Mouse (Mus musculus): ENCODE measurements around the gene Glt6d1. TPM values are rescaled to one million over a fixed set of nuclear protein-coding genes. Genes with fewer than 3 reads are reported as not detected.

The Glt6d1 gene
- polyA plus RNA-seq, 1 experiment from 2014 or later: not detected

DNA sequence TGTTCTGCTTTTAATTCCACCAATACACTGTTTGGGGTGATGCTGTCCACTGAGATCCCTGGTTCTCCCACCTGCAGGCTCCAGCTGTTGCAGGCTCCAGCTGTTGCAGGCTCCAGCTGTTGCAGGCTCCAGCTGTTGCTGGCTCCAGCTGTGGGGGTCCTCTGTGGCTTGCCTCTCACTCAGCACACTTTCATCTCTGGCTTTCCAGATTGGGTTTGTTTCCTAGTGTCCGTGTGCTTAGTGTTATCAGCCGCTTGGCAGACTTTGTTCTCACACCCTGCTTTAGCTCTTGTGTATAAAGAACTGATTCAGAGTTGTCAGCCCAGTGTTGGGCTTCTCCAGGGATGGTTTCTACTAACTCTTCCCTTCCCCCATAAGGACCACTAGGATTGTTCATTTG, 18.0 kb downstream of the Glt6d1 start:
- Histone ChIP-seq H3K4me2 (no peak overlapping the region), H3K9ac (no peak overlapping the region), H3K27ac (replicated peaks) (no peak overlapping the region), H3K4me3 (no peak overlapping the region), H3K4me1 (0 out of 2 replicates have a peak, but pooled peaks cover 3% of the 10 kb centered on the region), H3K9me3 (no peaks in the 10 kb centered on the region), H3K27me3 (replicated peaks) (no peaks in the 10 kb centered on the region), H3K36me3 (no peaks in the 10 kb centered on the region)
- no peak for ATAC-seq (ENCODE audit: extremely low read depth, insufficient number of reproducible peaks, low FRiP score, low TSS enrichment)
- 11% methylated on average over 2 of the region's 2 CpGs for WGBS

DNA sequence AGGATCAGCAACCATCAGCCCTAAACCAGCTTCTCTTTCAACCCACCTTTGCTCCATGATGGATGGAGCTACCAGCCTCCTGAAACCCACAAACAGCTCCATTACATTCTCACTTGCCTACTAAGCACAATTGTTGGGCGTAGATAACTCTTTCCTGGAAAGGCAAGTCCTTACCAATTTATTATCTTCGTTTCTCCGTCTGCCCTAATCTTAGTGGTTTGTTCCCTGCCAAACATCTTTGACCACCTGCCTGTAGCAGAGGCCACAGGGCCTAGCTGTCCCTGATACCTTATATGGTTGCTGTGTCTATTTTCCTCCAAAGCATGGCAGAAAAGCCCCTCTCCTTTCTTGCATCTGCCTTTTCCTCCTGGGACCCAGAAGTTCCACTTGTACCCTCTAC, 26.6 kb downstream of the Glt6d1 start:
- no peak for ATAC-seq (ENCODE audit: extremely low read depth, insufficient number of reproducible peaks, low FRiP score, low TSS enrichment)
- Histone ChIP-seq H3K27me3 (replicated peaks) (no peaks in the 10 kb centered on the region), H3K9me3 (no peaks in the 10 kb centered on the region), H3K27ac (replicated peaks) (no peak overlapping the region), H3K4me3 (no peak overlapping the region), H3K36me3 (no peaks in the 10 kb centered on the region), H3K9ac (no peak overlapping the region), H3K4me1 (no peaks in the 10 kb centered on the region), H3K4me2 (no peak overlapping the region)
- 49% methylated on average over 3 of the region's 3 CpGs for WGBS

DNA sequence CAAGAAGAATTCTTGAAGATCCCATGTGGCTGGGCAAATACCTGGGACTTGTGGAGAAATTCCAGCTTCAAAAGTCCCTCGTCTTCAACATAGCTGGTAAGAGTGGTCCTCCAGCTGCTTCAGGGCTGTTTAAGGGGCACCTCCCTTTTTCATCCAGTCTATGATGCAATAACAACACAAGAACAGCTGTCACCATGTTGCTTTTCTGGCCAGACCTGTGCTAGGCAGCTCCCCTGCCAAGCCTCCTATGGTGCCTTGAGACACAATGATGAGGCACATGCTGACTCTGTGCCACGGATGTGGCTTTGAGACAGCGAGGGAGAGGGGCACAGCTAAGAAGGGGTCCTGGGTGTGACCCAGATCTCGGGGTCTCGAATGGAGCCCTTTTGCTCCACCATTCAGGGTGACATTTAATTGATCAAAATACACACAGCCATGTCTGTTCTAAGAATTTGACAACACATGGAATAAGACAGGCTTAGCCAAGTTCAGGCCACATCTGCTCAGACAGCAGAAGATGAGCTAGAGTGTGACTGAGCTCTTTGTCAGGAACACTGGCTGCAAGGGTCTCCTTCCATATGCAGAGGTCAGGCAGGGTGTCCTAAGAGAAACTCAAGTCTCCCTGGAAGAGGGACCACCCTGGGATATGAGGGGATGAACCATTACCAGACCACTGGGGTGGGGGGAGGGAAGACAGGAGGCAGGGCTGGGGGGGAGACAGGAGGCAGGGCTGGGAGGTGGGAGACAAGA, 29.9 kb downstream of the Glt6d1 start:
- WGBS: 65% methylated on average over 5 of the region's 5 CpGs
- no peak for ATAC-seq (ENCODE audit: extremely low read depth, insufficient number of reproducible peaks, low FRiP score, low TSS enrichment)
- Histone ChIP-seq H3K4me3 (no peak overlapping the region), H3K27ac (replicated peaks) (no peak overlapping the region), H3K9ac (no peak overlapping the region), H3K36me3 (no peaks in the 10 kb centered on the region), H3K27me3 (replicated peaks) (peaks cover 10% of the 10 kb centered on the region; the same call in 1 of the 2 replicates), H3K4me1 (no peaks in the 10 kb centered on the region), H3K4me2 (no peak overlapping the region), H3K9me3 (no peaks in the 10 kb centered on the region)

DNA sequence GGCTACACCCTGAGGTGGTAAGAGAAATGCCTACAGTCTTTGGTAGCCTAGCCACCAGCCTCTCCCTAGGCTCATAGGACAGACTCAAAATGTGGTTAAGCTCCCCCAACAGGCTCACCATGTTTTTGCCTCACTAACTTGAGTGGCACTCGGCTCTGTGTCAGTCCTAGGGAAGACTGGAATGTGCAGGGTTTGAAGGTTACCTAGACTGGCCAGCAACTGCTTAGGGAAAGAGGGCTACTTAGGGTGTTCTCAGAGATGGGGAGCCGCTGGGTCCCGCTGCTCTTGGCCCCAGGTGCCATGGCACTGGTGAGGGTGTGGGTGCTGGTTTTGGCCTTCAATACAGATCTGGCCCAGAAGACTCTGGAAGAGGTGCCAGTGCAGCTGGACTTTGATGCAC, 33.7 kb downstream of the Glt6d1 start, which contains the start of gene Gm13539:
Gm13539 (plus strand) TSS at position 301 of the 400 bp plus-strand sequence.
- H3K4me3 ChIP-seq: no peak within 1 kb of the TSS
- no peak within 1 kb of the TSS for H3K9ac ChIP-seq
- H3K36me3 ChIP-seq: no peaks in the 10 kb centered on the region
- peaks cover 10% of the 10 kb centered on the region; the same call in 1 of the 2 replicates for H3K27me3 ChIP-seq (replicated peaks)
- no peaks in the 10 kb centered on the region for H3K9me3 ChIP-seq
- ATAC-seq (ENCODE audit: extremely low read depth, insufficient number of reproducible peaks, low FRiP score, low TSS enrichment): no peak
- 77% methylated on average over 3 of the region's 3 CpGs for WGBS
- no peaks in the 10 kb centered on the region for H3K4me1 ChIP-seq
- no peak within 1 kb of the TSS for H3K27ac ChIP-seq (replicated peaks)
- H3K4me2 ChIP-seq: no peak within 1 kb of the TSS

DNA sequence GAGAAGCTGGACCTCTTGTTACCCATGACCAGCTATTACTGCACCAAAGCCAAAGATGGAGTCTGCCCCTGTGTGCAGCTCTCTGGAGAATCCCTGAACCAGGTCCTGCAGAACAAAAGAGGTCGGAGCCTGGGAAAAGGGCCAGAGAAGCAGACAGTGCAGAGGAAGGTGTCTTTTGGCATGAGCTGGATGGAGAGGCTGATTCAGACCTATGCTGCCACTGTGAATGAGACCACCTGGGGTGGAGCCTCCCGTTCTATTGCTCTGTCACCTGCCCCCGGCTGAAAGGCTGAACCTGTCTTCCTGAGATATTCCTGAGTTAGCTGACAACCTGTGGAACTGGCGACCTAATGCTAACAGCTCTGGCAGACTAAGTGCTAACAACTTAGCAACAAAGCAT, 34.7 kb downstream of the Glt6d1 start:
- no peak overlapping the region for H3K4me3 ChIP-seq
- H3K4me2 ChIP-seq: no peak overlapping the region
- ATAC-seq (ENCODE audit: extremely low read depth, insufficient number of reproducible peaks, low FRiP score, low TSS enrichment): no peak
- peaks cover 10% of the 10 kb centered on the region; the same call in 1 of the 2 replicates for H3K27me3 ChIP-seq (replicated peaks)
- 60% methylated on average over 4 of the region's 4 CpGs for WGBS
- no peak overlapping the region for H3K9ac ChIP-seq
- no peaks in the 10 kb centered on the region for H3K9me3 ChIP-seq
- no peak overlapping the region for H3K27ac ChIP-seq (replicated peaks)
- H3K4me1 ChIP-seq: no peaks in the 10 kb centered on the region
- no peaks in the 10 kb centered on the region for H3K36me3 ChIP-seq

DNA sequence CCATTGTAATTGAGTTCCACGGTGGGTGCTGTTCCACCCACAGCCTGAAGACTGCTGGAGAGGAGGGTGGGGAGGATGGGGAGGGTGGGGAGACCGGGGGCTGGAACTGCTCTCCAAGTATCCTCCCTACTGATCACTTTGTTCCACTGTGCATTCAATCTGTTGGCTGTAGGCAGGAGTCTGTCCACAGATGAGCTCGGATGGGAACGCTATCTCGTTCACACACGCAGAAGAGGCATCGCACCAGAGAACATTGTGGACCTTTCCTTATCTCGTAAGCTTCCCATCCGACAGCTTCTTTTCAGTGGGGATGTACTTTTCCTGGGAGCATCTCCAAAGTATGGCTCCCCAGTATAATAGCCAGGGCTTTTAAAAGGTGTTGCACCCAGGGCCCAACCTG, 36.6 kb downstream of the Glt6d1 start:
- Histone ChIP-seq H3K36me3 (no peaks in the 10 kb centered on the region), H3K27ac (replicated peaks) (no peak overlapping the region), H3K9me3 (no peaks in the 10 kb centered on the region), H3K9ac (no peak overlapping the region), H3K4me3 (no peak overlapping the region), H3K4me2 (no peak overlapping the region), H3K4me1 (no peaks in the 10 kb centered on the region), H3K27me3 (replicated peaks) (peaks cover 10% of the 10 kb centered on the region; the same call in 1 of the 2 replicates)
- 59% methylated on average over 9 of the region's 9 CpGs for WGBS
- no peak for ATAC-seq (ENCODE audit: extremely low read depth, insufficient number of reproducible peaks, low FRiP score, low TSS enrichment)

DNA sequence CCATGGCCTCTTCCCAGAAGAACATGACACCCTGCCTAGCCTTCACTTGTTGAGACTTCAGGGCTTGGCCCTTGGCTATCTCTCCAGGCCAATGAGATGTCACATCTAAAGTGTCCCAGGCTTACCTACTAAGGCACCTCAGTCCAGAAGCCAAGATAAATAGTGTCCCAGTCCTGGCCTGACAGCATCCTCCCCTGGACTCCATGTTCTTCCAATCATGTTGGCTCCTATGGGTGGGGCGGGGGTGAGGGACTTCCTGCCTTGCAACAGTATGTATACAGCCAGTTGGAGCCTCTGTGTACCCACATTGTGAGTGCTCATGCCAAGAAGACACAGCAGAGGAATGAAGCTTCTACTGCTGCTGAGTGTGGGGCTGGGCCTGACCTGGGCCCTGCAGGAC, 38.9 kb downstream of the Glt6d1 start, which contains the start of gene Lcn11:
Lcn11 (plus strand) TSS at position 301 of the 400 bp plus-strand sequence.
- Histone ChIP-seq H3K4me3 (no peak within 1 kb of the TSS), H3K9ac (no peak within 1 kb of the TSS), H3K4me1 (no peaks in the 10 kb centered on the region), H3K4me2 (no peak within 1 kb of the TSS), H3K9me3 (no peaks in the 10 kb centered on the region), H3K36me3 (no peaks in the 10 kb centered on the region), H3K27me3 (replicated peaks) (0 out of 2 replicates have a peak, but pooled peaks cover 6% of the 10 kb centered on the region), H3K27ac (replicated peaks) (no peak within 1 kb of the TSS)
- WGBS: 82% methylated on average over 1 of the region's 1 CpGs
- ATAC-seq (ENCODE audit: extremely low read depth, insufficient number of reproducible peaks, low FRiP score, low TSS enrichment): no peak

DNA sequence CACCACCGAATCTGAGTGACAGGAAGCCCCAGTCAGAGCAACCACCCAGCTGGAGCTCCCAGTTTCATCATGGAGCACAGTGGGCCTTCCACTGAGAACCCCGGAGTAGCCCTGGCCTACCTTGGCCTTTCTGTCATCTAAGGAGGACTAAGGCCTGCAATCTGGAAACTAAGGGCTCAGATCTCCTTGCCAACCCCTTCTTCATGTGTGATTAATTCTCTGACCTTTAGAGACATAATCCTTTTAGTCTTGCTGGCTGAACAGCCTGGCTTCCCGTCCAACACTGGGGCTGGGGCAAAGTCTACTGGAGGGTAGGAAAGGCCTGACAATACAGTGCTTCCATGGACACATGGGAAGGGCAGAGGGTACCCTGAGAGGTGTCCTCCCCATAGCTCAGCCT, 39.7 kb downstream of the Glt6d1 start:
- Histone ChIP-seq H3K36me3 (no peaks in the 10 kb centered on the region), H3K9ac (no peak overlapping the region), H3K4me3 (no peak overlapping the region), H3K9me3 (no peaks in the 10 kb centered on the region), H3K4me2 (no peak overlapping the region), H3K27me3 (replicated peaks) (0 out of 2 replicates have a peak, but pooled peaks cover under 1% of the 10 kb centered on the region), H3K27ac (replicated peaks) (no peak overlapping the region), H3K4me1 (no peaks in the 10 kb centered on the region)
- ATAC-seq (ENCODE audit: extremely low read depth, insufficient number of reproducible peaks, low FRiP score, low TSS enrichment): no peak
- 72% methylated on average over 3 of the region's 3 CpGs for WGBS

DNA sequence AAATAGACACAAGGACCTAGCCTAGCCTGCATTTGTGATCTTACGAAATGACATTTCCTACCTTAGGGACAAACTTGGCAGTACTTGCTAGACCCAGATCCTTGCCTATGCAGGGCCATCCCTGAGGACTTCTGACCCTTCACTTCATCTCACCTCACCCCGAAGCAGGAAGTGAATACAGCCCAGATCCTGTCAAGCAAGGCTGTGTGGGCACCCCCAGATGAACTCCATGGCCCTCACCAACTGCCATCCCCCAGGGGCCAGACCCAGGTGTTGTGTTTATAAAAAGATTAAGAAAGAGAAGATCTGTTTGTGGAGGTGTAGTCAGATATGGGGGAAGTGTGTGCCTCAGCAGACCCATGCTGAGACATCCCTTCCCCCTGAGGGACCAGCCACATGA, 41.0 kb downstream of the Glt6d1 start:
- Histone ChIP-seq H3K4me1 (no peaks in the 10 kb centered on the region), H3K27ac (replicated peaks) (no peak overlapping the region), H3K9ac (no peak overlapping the region), H3K9me3 (no peaks in the 10 kb centered on the region), H3K4me2 (no peak overlapping the region), H3K4me3 (no peak overlapping the region), H3K27me3 (replicated peaks) (no peaks in the 10 kb centered on the region), H3K36me3 (no peaks in the 10 kb centered on the region)
- ATAC-seq (ENCODE audit: extremely low read depth, insufficient number of reproducible peaks, low FRiP score, low TSS enrichment): no peak
- WGBS: 57% methylated on average over 2 of the region's 2 CpGs

DNA sequence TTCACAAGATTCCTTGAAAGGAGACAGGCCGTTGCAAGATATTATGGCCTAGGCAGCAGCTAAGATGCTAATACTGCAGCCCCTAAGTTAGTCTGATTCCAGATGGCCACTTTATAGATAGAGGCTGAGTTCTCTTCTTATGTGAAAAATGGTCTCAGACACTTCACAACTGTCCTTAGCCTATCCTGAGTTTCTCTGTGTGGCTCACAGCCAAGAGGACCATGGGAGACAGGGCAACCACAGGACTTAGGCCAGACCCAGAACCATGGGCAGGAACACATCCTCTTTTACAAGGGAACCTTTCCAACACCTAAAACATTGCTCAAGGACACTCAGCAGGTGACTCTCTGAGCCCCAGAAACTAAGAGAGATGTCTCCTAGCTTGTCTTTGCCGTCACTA, 42.1 kb downstream of the Glt6d1 start:
- Histone ChIP-seq H3K9me3 (no peaks in the 10 kb centered on the region), H3K27ac (replicated peaks) (no peak overlapping the region), H3K4me2 (no peak overlapping the region), H3K4me3 (no peak overlapping the region), H3K4me1 (no peaks in the 10 kb centered on the region), H3K36me3 (no peaks in the 10 kb centered on the region), H3K27me3 (replicated peaks) (no peaks in the 10 kb centered on the region), H3K9ac (no peak overlapping the region)
- 73% methylated on average over 2 of the region's 2 CpGs for WGBS
- no peak for ATAC-seq (ENCODE audit: extremely low read depth, insufficient number of reproducible peaks, low FRiP score, low TSS enrichment)

DNA sequence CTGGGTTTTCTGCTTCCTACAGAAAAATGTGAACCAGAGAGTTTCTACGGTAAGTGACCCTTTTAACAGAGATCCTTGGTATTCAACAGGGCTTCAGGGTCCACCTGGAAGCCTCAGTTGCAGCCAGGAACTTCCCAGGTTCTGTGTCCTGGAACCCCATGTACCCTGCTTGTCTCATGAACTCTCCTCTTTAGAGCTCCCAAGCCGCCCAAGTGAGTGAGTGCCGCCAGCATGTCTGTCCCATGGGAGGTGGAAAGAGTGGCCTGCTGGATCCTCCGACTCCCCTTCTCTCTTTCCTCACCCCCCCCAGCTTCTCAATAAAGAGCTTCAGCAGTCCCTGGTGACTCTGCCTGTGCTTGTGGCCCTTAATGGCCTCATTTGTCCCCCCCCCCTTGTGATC, 47.9 kb downstream of the Glt6d1 start:
- H3K27me3 ChIP-seq (replicated peaks): no peaks in the 10 kb centered on the region; the same call in 1 of the 2 replicates
- H3K4me3 ChIP-seq: no peak overlapping the region
- H3K4me2 ChIP-seq: no peak overlapping the region
- no peak overlapping the region for H3K9ac ChIP-seq
- no peaks in the 10 kb centered on the region for H3K4me1 ChIP-seq
- no peaks in the 10 kb centered on the region for H3K36me3 ChIP-seq
- no peak overlapping the region for H3K27ac ChIP-seq (replicated peaks)
- ATAC-seq (ENCODE audit: extremely low read depth, insufficient number of reproducible peaks, low FRiP score, low TSS enrichment): no peak
- H3K9me3 ChIP-seq: no peaks in the 10 kb centered on the region
- WGBS: 61% methylated on average over 4 of the region's 4 CpGs

DNA sequence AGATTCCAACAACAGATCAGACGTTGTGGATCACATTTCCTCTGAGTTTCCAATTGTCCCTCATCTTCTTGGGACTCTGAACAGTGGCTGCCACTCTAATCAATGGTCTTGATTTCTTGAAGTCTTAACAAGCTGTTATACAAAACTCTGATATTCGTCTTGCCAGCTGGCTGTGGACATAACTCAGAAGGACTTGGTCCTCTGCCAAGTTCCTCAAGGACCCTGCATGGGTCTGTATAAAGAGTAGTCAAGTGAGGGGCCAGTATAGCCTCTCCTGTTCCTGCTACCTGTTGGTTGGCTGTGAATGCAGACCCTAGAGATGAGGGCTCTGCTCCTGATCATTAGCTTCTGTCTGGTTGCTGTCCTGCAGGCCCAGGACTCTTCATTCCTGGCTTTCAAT, 50.4 kb downstream of the Glt6d1 start, which contains the start of gene Lcn3:
Lcn3 (plus strand) TSS at position 301 of the 400 bp plus-strand sequence.
- Histone ChIP-seq H3K27ac (replicated peaks) (no peak within 1 kb of the TSS), H3K4me3 (no peak within 1 kb of the TSS), H3K9me3 (no peaks in the 10 kb centered on the region), H3K36me3 (no peaks in the 10 kb centered on the region), H3K27me3 (replicated peaks) (no peaks in the 10 kb centered on the region; the same call in 1 of the 2 replicates), H3K4me2 (no peak within 1 kb of the TSS), H3K9ac (no peak within 1 kb of the TSS), H3K4me1 (no peaks in the 10 kb centered on the region)
- 44% methylated on average over 2 of the region's 2 CpGs for WGBS
- no peak for ATAC-seq (ENCODE audit: extremely low read depth, insufficient number of reproducible peaks, low FRiP score, low TSS enrichment)
